Mouse (Mus musculus): ENCODE data around the gene Arhgap24. TPM values are rescaled to one million over a fixed set of nuclear protein-coding genes. Genes with fewer than 3 reads are reported as not detected.

Gene Arhgap24
- polyA plus RNA-seq, 1 experiment from 2014 or later, result 3.2 TPM

- Histone ChIP-seq H3K9ac (replicated peaks) (no peak overlapping the region), H3K36me3 (replicated peaks; ENCODE audit: insufficient read depth, low read length) (no peaks in the 10 kb centered on the region), H3K4me2 (ENCODE audit: low read depth, low read length) (no peak overlapping the region), H3K27ac (ENCODE audit: low read depth) (no peak overlapping the region), H3K4me1 (ENCODE audit: insufficient read depth) (no peaks in the 10 kb centered on the region), H3K27me3 (ENCODE audit: insufficient read depth, low read length) (no peaks in the 10 kb centered on the region), H3K9me3 (ENCODE audit: low read length) (no peaks in the 10 kb centered on the region), H3K4me3 (ENCODE audit: low read depth, low read length) (no peak overlapping the region)
- no peak for ATAC-seq
- TF ChIP-seq EP300 (IDR thresholded peaks at IDR 0.05; ENCODE audit: low read depth), result no peak
- no peak for TF ChIP-seq CTCF (IDR thresholded peaks at IDR 0.05; ENCODE audit: low read depth)
- WGBS (ENCODE audit: insufficient replicate concordance), result 54% methylated on average over 5 of the region's 5 CpGs
- no peak for DNase-seq
Measured at GRCm38 (mm10) chr5:102687673-102688072, 206.5 kb downstream of the Arhgap24 start.

- peak; percentile 66; the same call in 1 of the 2 replicates for ATAC-seq
- H3K27ac ChIP-seq (ENCODE audit: low read depth), result no peak overlapping the region
- no peak for TF ChIP-seq EP300 (IDR thresholded peaks at IDR 0.05; ENCODE audit: low read depth)
- TF ChIP-seq CTCF (IDR thresholded peaks at IDR 0.05; ENCODE audit: low read depth), result peak; percentile 87
- H3K9ac ChIP-seq (replicated peaks), result no peak overlapping the region
- no peaks in the 10 kb centered on the region for H3K27me3 ChIP-seq (ENCODE audit: insufficient read depth, low read length)
- H3K4me3 ChIP-seq (ENCODE audit: low read depth, low read length), result no peak overlapping the region
- peak; percentile 27 for DNase-seq
- H3K4me1 ChIP-seq (ENCODE audit: insufficient read depth), result peaks cover 4% of the 10 kb centered on the region; the same call in 1 of the 2 replicates
- WGBS (ENCODE audit: insufficient replicate concordance), result 14% methylated on average over 4 of the region's 4 CpGs
- no peaks in the 10 kb centered on the region for H3K36me3 ChIP-seq (replicated peaks; ENCODE audit: insufficient read depth, low read length)
- H3K4me2 ChIP-seq (ENCODE audit: low read depth, low read length), result no peak overlapping the region
- no peaks in the 10 kb centered on the region for H3K9me3 ChIP-seq (ENCODE audit: low read length)
Measured at GRCm38 (mm10) chr5:102692487-102692886, 211.3 kb downstream of the Arhgap24 start.

- Histone ChIP-seq H3K27me3 (ENCODE audit: insufficient read depth, low read length) (no peaks in the 10 kb centered on the region), H3K4me1 (ENCODE audit: insufficient read depth) (peaks cover 4% of the 10 kb centered on the region; the same call in 1 of the 2 replicates), H3K4me2 (ENCODE audit: low read depth, low read length) (no peak overlapping the region), H3K27ac (ENCODE audit: low read depth) (no peak overlapping the region), H3K9me3 (ENCODE audit: low read length) (no peaks in the 10 kb centered on the region), H3K36me3 (replicated peaks; ENCODE audit: insufficient read depth, low read length) (no peaks in the 10 kb centered on the region), H3K4me3 (ENCODE audit: low read depth, low read length) (no peak overlapping the region), H3K9ac (replicated peaks) (no peak overlapping the region)
- TF ChIP-seq CTCF (IDR thresholded peaks at IDR 0.05; ENCODE audit: low read depth) (no peak), EP300 (IDR thresholded peaks at IDR 0.05; ENCODE audit: low read depth) (no peak)
- WGBS (ENCODE audit: insufficient replicate concordance), result 55% methylated on average over 2 of the region's 2 CpGs
- ATAC-seq (peak; percentile 83), DNase-seq (no peak)
Measured at GRCm38 (mm10) chr5:102693192-102693591, 212.0 kb downstream of the Arhgap24 start.

DNA sequence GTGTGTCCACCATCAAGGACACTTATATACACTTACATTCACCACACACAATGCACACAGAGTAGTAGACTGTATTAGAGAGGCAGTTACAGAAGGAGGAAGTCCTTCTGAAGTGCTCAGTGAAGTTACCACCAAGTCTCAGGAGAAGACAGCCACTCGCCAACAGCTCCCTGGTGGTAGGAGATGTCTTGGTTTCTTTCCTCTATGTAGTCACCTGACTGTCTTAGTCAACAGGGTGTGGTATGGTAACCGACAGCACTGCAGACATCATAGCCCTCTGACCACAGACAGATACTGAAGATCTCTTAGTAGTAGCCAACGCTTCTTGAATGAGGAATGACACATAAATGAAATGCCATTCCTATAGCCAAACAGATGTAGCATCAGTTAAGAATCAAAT lies 212.7 kb downstream of the Arhgap24 start:
- Histone ChIP-seq H3K36me3 (replicated peaks; ENCODE audit: insufficient read depth, low read length) (no peaks in the 10 kb centered on the region), H3K27me3 (ENCODE audit: insufficient read depth, low read length) (no peaks in the 10 kb centered on the region), H3K9me3 (ENCODE audit: low read length) (no peaks in the 10 kb centered on the region), H3K4me1 (ENCODE audit: insufficient read depth) (peaks cover 4% of the 10 kb centered on the region; the same call in 1 of the 2 replicates), H3K27ac (ENCODE audit: low read depth) (no peak overlapping the region), H3K4me3 (ENCODE audit: low read depth, low read length) (no peak overlapping the region), H3K9ac (replicated peaks) (no peak overlapping the region), H3K4me2 (ENCODE audit: low read depth, low read length) (no peak overlapping the region)
- TF ChIP-seq EP300 (IDR thresholded peaks at IDR 0.05; ENCODE audit: low read depth), result no peak
- 54% methylated on average over 3 of the region's 3 CpGs for WGBS (ENCODE audit: insufficient replicate concordance)
- no peak for DNase-seq
- no peak for ATAC-seq

DNA sequence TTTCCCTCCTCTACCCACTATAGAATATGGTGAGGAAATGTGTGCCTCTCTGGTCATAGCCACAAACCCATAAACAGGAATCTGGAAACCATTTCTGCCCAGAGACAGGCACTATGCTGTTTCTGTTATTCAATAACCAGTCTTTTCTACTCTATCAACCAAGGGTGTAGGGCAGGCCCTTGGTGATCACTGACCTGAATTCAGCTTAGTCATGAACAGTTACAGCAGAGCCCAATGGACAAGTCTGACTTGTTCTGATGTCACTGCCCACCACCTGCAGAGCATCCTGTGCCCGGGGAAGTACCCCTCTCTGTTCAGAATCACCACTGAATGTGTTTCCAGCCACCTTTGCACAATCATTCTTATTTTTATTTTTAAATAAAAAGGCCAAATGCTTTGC lies 216.6 kb downstream of the Arhgap24 start:
- H3K27ac ChIP-seq (ENCODE audit: low read depth), result no peak overlapping the region
- no peaks in the 10 kb centered on the region for H3K9me3 ChIP-seq (ENCODE audit: low read length)
- no peak for TF ChIP-seq CTCF (IDR thresholded peaks at IDR 0.05; ENCODE audit: low read depth)
- TF ChIP-seq EP300 (IDR thresholded peaks at IDR 0.05; ENCODE audit: low read depth), result no peak
- no peak overlapping the region for H3K9ac ChIP-seq (replicated peaks)
- ATAC-seq (peak; percentile 27; the same call in 1 of the 2 replicates), DNase-seq (no peak)
- H3K27me3 ChIP-seq (ENCODE audit: insufficient read depth, low read length), result no peaks in the 10 kb centered on the region
- no peak overlapping the region for H3K4me2 ChIP-seq (ENCODE audit: low read depth, low read length)
- no peak overlapping the region for H3K4me3 ChIP-seq (ENCODE audit: low read depth, low read length)
- 33% methylated on average over 1 of the region's 1 CpGs for WGBS (ENCODE audit: insufficient replicate concordance)
- peaks cover 4% of the 10 kb centered on the region; the same call in 1 of the 2 replicates for H3K4me1 ChIP-seq (ENCODE audit: insufficient read depth)
- no peaks in the 10 kb centered on the region for H3K36me3 ChIP-seq (replicated peaks; ENCODE audit: insufficient read depth, low read length)

GRCm38 (mm10) chr5:102698396-102698795 lies 217.2 kb downstream of the Arhgap24 start:
- H3K36me3 ChIP-seq (replicated peaks; ENCODE audit: insufficient read depth, low read length), result no peaks in the 10 kb centered on the region
- H3K9me3 ChIP-seq (ENCODE audit: low read length), result no peaks in the 10 kb centered on the region
- ATAC-seq (no peak), DNase-seq (no peak)
- no peak overlapping the region for H3K9ac ChIP-seq (replicated peaks)
- no peaks in the 10 kb centered on the region for H3K27me3 ChIP-seq (ENCODE audit: insufficient read depth, low read length)
- TF ChIP-seq EP300 (IDR thresholded peaks at IDR 0.05; ENCODE audit: low read depth) (no peak), CTCF (IDR thresholded peaks at IDR 0.05; ENCODE audit: low read depth) (no peak)
- WGBS (ENCODE audit: insufficient replicate concordance), result 73% methylated on average over 5 of the region's 5 CpGs
- no peak overlapping the region for H3K4me2 ChIP-seq (ENCODE audit: low read depth, low read length)
- H3K4me3 ChIP-seq (ENCODE audit: low read depth, low read length), result no peak overlapping the region
- H3K4me1 ChIP-seq (ENCODE audit: insufficient read depth), result peaks cover 3% of the 10 kb centered on the region; the same call in 1 of the 2 replicates
- no peak overlapping the region for H3K27ac ChIP-seq (ENCODE audit: low read depth)

- WGBS (ENCODE audit: insufficient replicate concordance), result 72% methylated on average over 2 of the region's 2 CpGs
Measured at GRCm38 (mm10) chr5:102698891-102699290, 217.7 kb downstream of the Arhgap24 start.

More at GRCm38 (mm10) chr5:102698891-102699290, 217.7 kb downstream of the Arhgap24 start:
- Histone ChIP-seq H3K27ac (ENCODE audit: low read depth) (no peak overlapping the region), H3K27me3 (ENCODE audit: insufficient read depth, low read length) (no peaks in the 10 kb centered on the region), H3K9ac (replicated peaks) (no peak overlapping the region), H3K9me3 (ENCODE audit: low read length) (no peaks in the 10 kb centered on the region), H3K36me3 (replicated peaks; ENCODE audit: insufficient read depth, low read length) (no peaks in the 10 kb centered on the region), H3K4me2 (ENCODE audit: low read depth, low read length) (no peak overlapping the region), H3K4me3 (ENCODE audit: low read depth, low read length) (no peak overlapping the region), H3K4me1 (ENCODE audit: insufficient read depth) (no peaks in the 10 kb centered on the region; the same call in 1 of the 2 replicates)
- DNase-seq (no peak), ATAC-seq (no peak)
- TF ChIP-seq CTCF (IDR thresholded peaks at IDR 0.05; ENCODE audit: low read depth), result no peak

Data from liver, postnatal 0 days (tissue).